Mouse (Mus musculus) stomach, postnatal 0 days (tissue): ENCODE measurements around the gene Txndc11.

Experiments used
- CTCF ChIP-seq: IDR thresholded peaks from 2 replicates; pipeline ENCODE4 v1.5.1; 2016; ENCODE audit warnings: antibody characterized with exemption, low read depth, mild to moderate bottlenecking, moderate library complexity
- EP300 ChIP-seq: optimal IDR thresholded peaks from 2 replicates; pipeline ENCODE3; 2016; ENCODE audit warnings: antibody characterized with exemption

DNA sequence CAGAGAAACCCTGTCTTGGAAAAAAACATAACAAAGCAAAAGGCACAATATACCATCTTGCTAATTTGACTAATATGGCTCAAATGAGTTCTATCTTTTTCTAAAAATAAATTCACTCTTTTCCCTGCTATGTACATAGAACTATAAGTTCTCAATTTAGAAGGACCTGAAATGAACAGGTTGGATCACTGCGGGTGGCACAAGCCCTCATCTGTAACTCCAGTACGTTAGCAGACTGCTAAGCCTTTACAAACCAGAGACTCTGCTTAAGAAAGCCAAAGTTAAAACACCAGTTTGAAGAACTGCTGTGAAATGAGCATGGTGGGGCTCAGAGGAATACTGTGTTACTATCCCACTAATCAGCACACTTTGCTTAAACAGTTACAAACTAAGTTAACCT lies 9.1 kb downstream of the Txndc11 start:
- TF ChIP-seq EP300 (no peak), CTCF (no peak)
